Mouse (Mus musculus): ENCODE results near the gene Lmna.

Lmna gene

DNA sequence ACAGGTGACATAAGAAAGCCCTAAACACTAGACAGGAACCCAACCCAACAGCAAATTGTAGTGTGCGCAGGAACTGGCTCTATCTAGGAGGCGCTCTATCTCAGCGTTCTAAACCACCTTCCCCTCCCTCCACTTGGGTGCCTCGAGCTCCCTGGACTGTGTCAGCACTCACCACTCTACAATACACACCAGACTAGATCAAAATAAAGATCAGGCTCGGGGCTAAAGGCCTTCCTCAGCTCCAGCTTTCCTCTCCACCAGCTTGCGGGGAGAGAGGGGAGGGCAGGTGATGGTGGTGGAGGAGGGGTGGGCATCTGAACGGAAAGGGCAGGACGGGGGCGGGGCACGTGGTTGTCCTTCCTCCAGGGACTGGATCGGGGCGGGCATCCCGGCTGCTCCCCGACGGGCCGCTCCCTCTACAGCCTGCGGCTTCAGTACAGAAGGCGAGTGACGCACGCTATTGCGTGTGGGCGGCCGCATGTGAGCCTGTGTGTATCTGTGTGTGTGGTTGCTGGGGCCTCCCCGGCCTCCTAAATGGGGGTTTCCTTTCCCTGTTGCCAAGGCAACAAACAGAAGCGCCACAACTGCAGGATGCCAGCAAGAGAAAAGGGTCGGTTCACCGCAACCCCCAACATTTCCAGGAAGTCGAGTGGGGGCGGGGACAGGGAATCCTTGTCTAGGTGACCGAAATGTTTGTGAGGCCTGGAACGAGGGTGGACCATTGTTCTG is at the start of gene Lmna:
Lmna (minus strand) TSS at position 265 of the 729 bp plus-strand sequence.
- peak; percentile 98 to 99 for DNase-seq (ENCODE audit: inconsistent age in 2 of 2, low spot score in 1 of 2)

DNA sequence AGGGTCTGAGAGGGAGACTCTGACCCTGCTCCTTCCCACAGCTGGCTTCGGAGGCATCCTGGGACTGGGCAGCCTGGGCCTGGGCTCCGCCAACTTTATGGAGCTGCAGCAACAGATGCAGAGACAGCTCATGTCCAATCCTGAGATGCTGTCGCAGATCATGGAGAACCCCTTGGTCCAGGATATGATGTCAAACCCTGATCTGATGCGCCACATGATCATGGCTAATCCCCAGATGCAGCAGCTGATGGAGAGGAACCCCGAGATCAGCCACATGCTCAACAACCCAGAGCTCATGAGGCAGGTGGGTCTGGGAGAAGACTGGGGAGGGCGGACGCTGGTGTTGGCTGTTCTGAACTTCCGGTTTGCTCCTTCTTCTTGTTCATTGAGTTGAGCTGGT is 46.9 kb upstream of the Lmna start:
- DNase-seq (ENCODE audit: inconsistent age in 2 of 2, low spot score in 1 of 2), result no peak

DNA sequence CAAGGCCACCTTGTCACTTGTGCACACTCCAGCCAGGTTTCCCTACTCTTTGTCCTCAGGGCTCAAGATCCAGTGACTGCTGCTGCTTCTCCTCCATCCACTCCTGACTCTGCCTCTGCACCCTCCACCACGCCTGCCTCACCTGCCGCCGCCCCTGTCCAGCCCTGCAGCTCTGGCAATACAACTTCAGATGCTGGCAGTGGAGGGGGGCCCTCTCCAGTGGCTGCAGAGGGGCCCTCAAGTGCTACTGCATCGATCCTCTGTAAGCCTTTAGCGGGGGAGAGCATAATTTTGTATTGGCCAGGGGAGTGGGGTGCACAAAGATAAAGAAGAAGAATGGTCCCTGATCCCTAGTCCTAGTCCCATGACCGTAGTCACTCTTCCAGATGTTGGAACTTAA is 46.0 kb upstream of the Lmna start:
- DNase-seq (ENCODE audit: inconsistent age in 2 of 2, low spot score in 1 of 2), result no peak

DNA sequence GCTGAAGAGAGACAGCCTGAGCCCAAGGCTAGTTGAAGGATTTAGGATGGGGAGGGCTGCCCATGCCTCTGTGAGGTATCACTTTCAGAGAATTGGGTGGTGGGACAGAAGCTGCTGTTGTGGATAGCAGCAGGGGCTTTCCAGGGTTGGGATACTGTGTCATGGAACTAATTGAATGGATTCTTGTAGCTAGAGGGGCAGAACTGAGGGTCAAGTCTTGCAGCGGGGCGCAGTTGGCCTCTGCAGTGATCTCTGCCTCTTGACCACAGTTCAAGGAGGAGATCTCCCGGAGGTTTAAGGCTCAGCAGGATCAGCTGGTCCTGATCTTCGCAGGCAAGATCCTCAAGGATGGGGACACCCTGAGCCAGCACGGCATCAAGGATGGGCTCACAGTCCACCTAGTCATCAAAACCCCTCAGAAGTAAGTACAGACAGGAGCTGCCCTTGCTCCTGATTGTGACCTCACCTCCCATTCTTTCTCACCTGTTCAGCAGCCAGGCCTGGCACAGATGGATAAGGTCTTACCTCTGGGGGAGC is 45.4 kb upstream of the Lmna start:
- DNase-seq (ENCODE audit: inconsistent age in 2 of 2, low spot score in 1 of 2), result no peak

DNA sequence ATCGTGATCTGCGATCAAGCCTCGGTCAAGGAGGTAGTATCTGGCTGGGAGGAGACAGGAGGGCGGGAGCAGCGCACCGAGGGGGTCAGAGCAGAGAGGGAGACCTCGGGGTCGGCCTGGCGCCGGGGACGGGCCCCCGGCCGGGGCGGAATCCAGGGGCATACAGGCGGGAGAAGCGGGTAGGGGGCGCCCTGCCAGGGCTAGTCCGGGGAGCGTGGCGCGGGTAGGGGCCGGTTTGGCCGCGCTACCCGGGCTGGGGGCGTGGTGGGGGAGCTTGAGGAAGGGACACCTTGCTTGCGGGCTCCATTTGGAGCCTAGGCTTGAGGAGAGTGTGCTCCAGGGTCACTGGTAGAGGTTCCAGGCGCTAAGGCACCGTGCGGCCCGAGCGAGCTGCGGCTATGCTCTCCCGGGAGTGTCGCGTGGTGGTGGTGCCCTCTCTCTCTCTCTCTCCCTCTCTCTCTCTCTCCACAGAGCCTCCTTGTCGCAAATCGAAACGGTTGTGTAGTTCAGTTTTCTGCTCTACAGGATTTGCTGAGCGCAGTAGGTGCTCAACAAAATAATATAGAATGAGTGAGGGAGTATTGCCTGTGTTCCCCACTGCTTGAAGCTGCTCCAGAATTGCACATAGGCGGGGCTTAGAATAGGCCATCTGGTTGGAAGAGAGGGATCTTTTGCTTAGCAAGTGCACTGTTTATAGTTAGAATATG is 44.3 kb upstream of the Lmna start:
- peak in 1 of 2 experiments; percentile 85 for DNase-seq (ENCODE audit: inconsistent age in 2 of 2, low spot score in 1 of 2)

DNA sequence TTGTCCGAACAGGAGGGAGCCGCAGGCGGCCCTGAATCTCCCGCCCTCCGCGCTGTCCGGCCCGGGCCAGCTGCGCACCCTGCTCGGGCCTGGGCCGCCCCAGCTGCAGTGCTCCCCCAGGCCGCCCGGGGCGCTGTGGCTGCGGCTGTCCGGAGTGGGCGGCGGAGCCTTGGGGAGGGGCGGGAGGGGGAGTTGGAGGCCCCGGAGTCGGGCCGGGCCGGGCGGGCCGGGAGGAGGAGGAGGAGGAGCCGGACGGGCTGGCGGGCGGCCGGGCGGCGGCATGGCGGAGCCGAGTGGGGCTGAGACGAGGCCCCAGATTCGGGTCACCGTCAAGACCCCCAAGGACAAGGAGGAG is 43.7 kb upstream of the Lmna start, which contains the start of gene Ubqln4:
Ubqln4 (plus strand) TSS at position 234 of the 355 bp plus-strand sequence.
- DNase-seq (ENCODE audit: inconsistent age in 2 of 2, low spot score in 1 of 2), result peak; percentile 94 to 97

DNA sequence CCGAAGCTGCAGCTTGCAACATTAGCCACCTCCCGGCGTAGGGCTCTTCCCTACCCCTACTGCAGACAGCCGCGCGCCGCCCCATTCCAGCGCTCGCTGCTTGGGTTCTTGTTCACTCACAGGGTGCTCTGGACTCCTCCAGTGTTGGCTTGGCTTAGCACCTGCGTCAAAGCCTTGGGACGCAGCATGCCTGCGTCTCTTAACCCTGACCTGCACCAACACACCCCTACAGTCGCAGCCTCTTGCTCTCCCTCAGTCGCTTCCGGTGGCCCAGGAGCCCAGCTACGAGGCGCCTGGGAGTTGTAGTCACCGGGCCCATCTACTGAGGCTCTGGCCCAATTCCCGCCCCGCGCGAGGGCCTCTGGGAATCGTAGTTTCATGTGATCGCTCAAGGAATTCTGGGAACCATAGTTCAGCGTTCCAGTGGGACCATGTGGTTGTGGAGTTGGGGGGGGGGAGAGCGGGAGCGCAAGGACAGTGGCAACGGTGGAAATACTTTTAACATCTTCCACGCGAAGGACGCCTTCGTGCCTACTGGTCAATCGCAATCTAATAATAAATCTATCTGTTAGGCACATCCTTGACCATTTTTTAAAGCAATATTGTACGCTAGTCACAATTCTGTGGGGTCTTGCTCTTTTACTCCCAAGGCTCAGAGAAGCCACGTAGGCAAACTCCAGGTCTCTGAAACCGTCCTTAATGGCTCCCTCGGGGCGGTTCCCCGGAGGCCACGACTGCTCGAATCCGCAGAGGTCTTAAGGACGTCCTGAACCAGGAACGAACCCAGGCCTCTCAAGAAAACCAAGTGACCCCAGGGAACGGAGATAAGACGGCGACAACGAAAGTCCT is 43.1 kb upstream of the Lmna start, which contains the start of gene Lamtor2:
Lamtor2 (minus strand) TSS at position 399 of the 849 bp plus-strand sequence.
- DNase-seq (ENCODE audit: inconsistent age in 2 of 2, low spot score in 1 of 2), result peak; percentile 99

DNA sequence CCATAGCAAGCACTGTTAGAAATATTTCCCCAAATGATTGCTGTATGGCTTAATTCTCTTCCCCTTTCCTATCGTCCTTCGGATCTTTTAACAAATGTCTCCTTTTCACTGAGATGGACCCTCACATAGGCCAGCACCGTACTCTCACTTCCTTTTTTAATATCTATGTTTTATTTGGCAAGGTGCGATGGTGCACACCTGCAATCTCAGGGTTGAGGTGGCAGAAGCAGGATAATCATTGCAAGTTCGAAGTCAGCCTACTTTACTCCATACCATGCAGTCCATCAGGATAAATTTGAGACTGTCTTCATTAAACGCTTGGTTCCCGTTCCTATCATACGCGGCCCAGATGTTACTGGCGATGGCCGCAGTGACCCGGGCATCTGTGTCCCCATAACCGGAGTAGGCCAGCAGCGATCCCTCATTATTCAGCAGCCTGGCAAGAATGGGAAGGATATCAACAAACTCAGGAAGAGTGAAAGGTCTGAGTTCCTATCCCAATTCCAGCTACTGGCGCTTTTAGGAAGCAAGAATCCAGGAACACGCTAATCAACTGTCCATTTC is 42.4 kb upstream of the Lmna start:
- no peak for DNase-seq (ENCODE audit: inconsistent age in 2 of 2, low spot score in 1 of 2)

DNA sequence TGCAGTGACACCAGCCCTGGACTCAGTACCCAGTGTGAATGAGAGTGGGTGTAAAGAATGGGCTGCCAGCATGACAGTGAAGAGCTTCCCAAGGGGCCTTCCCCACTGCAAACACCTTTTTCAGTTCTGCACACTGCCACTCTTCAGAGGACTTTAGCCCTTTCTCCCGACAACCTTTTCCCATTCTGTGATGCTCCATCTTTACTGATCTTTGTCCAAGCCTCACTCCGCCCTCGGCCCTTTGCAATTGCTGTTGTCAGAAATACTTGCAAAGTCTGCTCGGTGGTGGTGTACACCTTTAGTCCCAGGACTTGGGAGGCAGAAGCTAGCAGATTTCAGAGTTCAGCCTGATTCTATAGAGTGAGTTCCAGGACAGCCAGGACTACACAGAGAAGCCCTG is 41.8 kb upstream of the Lmna start:
- DNase-seq (ENCODE audit: inconsistent age in 2 of 2, low spot score in 1 of 2), result peak in 1 of 2 experiments; percentile 62

DNA sequence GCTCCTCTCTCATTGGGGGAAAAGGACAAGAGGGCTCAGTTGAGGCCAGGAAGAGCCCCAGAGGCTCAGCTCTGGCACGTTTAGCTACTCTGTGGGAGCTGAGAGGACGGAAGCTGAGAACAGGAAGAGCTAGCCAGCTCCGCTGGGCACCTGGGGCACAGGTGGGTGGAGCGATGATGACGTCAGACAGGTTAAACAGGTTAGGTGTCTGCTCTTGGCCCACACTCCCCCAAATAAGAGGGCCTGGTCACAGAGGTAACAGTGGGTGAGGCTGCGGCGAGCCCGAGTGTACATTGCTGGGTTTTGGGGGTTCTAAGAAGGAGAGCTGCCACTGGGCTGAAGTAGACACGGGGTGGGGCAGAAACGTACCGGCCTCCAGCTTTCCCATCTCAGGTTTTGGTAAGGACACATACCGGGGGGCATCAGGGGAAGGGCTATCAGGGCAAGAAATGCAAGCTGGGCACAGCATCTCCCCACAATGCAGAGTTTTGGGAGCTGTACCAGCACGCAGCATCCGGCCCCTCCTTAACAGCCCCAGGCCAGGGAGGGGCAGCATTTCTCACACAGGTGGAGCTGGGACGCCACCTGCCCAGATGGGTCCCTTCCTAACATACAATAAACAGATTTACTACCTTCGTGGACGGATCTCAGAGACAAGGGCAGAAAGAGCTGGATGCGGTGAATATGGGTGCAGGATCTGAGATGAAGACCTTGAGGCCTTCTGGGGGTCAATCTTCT is 38.6 kb upstream of the Lmna start, which contains the start of gene Rab25:
Rab25 (minus strand) TSS at position 121 of the 738 bp plus-strand sequence.
- no peak for DNase-seq (ENCODE audit: inconsistent age in 2 of 2, low spot score in 1 of 2)

DNA sequence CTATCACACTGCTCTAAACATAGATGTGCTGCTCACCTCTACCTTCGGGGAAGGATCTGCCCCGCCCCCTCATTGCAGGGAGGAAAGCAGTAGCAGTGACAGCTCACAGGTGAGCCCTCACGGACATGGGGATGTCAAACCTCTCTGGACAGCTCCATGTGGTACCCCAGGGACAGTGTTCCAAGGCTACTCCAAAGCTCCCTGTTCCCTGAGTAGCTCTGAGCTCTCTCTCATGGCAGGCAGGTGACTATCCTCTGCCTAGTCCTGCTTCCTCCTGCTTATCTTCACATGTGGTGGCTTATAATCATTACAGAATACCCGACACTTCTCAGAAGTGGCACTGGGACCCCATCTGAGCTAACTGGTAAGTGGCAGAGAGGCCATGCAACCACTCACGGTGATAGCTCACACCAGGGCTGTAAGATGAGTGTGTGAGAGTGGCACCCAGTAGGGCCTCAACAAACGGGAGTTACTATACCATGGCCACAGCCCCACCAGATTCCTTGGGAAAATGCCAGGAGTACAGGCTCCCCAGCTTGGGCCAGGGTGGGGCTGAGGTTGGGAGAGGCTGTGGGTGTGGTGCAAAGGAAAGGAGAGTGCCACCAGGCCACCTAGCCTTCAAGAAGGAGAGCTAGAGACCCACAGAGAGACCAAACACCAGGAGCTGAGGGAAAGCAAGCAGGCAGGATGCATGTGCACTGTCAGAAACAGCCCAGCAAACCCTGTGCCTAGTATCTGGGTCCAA is 37.1 kb upstream of the Lmna start:
- DNase-seq (ENCODE audit: inconsistent age in 2 of 2, low spot score in 1 of 2), result no peak

DNA sequence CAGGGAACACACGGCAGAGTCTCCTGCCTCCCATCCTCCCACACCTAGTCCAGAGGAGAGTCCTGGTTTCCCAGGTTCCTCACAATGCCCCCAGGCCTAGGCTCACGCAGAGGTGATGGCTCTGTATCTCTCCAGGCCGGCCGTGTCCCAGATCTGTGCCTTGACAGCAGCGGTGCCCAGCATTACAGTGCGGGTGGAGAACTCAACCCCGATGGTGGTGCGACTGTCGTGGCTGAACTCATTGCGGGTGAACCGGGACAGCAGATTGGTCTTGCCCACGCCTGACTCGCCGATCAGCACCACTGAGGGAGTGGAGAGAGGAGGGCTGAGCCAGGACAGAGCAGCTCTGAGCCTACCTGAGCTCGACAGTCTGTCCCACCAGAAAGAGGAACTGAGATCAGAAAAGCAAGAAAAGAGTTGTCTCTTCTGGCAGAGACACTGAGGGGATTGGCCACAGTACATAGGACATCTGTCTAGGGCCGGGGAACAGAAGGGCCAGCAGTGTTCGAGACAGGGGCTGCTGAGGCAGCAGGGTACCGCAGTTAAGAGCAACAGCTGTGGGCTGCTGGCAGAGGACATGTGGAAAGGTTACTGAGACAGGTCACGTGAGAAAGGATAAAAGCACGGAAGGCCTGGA is 35.3 kb upstream of the Lmna start:
- DNase-seq (ENCODE audit: inconsistent age in 2 of 2, low spot score in 1 of 2), result no peak

DNA sequence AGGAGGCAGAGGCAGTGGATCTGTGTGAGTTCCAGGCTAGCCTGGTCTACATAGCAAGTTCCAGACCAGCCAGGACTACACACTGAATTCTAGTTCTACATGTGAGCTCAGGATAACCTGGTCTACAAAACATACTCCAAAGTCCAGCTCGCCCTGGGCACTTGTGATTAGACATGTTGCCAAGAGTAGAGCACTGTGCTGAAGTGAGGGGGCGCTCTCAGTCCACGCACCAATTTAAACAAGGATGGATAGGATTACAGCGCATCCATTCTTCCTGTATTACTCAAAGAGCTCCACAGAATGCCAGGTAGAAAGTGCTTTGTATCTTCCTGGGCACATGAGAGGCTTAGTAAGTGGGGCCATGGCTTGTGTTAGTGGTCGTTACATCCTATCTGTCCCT is 34.8 kb upstream of the Lmna start:
- DNase-seq (ENCODE audit: inconsistent age in 2 of 2, low spot score in 1 of 2), result peak in 1 of 2 experiments; percentile 73

DNA sequence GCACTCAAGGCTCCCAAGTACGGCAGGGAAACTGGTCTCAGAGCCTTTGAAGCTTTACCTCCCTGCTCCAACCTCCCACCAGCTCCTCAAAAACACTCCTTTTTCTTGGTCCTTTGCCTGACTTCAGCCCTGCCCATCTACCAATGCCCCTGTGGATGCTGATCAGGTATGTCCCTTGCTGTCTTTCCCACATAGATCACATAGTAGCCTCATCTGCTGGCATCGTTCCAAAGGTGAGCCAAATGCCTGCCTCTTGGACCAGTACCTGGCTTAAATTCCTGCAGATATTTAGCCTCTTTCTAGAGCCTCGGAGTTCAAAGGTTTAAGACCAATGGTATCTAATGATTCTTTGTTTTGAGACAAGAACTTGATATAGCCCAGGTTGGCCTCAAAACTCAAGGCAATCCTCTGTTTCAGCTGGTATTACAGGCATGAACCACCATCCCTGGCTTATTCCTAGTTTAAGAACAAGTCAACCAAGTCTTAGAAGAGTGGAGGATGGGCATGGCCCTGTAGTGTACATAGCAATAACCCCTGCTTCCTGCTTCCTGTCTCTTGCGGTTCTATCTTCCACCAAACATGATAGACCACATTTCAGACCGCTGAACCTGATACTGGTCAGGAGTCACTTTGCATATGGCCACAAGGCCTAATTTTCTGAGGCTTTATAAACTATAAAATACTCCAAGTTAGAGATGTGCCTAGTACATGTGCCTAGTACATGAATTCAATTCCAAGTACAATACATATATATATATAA is 34.1 kb upstream of the Lmna start:
- DNase-seq (ENCODE audit: inconsistent age in 2 of 2, low spot score in 1 of 2), result no peak

DNA sequence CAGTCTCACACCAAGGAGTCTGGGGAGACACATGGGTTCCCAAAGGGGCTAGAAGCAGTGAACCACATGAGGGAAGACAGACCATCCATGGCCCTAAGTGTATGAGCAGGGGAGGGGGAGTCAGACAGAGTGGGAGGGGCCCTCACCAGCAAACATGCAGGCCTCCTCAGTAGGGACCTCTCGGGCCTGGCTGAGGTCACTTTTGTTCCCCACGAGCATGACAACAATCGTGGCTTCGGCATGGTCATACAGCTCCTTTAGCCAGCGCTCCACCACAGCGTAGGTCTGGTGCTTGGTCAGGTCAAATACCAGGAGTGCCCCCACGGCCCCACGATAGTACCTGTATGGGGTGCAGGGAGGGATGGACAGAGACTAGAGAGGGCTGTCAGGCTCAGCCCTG is 33.4 kb upstream of the Lmna start:
- DNase-seq (ENCODE audit: inconsistent age in 2 of 2, low spot score in 1 of 2), result no peak

DNA sequence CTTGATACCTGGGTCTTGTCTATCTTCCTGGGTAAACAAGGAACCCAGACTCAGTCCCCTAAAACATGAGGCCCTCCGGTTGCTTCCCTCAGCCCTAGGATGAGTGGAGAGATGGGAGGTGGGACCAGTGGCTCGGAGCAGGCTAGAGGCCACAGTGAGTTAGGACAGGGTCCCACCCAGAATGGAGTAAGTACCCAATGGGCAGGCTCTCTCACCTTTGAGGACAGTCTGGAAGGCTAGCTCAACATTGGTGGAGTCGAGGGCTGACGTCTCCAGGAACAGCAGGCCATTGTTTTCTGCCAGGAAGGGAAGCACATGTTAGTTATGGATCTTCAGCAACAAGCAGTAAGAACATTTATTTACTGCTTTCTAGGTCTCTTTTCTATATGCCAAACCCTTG is 32.7 kb upstream of the Lmna start:
- no peak for DNase-seq (ENCODE audit: inconsistent age in 2 of 2, low spot score in 1 of 2)

DNA sequence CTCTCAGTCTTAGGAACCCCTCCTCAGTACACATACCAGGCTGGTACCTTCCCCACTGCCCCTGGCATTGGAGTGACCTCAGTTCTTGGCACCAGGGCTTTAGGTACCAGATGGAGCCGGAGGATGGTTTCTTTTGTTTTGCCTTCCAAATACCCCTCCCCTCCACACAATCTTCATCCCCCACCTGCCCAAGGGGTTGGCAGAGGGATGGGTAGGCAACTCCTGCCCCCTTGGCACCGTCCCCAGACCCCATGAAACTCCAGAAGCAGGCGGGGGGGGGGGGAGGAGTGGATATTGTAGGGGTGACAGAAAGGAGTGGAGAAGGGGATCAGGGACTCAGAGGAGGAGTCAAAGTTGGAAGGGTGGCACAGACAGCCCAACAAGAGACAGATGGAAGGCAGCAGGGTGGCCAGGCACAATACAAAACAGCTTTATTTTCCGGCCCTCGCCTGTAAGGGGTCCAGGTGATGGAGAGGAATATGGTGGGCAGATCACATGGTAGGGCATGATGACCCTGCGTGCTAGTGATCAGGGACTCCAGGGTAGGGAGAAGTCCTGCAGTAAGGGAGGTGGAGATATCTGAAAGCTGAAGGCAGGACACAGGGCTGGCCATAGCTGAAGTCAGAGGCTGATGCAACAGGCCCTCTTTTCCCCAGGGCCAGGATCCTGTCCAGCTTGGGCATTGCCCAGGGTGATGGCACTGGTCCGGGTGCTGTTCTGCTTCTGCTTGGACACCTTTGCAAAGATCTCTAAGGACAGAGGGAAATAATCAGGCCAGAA is 32.1 kb upstream of the Lmna start:
- no peak for DNase-seq (ENCODE audit: inconsistent age in 2 of 2, low spot score in 1 of 2)

DNA sequence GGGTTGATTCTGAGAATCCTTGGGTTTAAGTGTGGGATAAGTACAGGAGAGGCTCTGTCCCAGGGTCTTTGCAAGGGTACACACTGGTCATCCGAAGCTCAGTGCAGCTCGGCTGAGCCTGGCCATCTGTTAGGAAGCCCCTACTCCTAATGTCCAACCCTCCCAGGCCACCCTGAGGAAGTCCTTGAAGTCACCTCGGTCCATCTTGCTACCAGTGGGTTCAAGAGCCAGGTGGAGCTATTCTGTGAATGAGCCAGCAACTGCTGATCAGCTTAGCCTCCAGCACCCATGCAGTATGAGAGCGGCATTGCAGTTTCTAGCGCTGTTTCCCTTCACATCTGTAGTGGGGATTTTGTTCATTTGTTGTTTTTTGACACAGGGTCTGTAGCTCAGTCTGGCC is 30.3 kb upstream of the Lmna start:
- no peak for DNase-seq (ENCODE audit: inconsistent age in 2 of 2, low spot score in 1 of 2)
